Mouse (Mus musculus) kidney, adult 8-10 months (tissue): ENCODE data around the gene Psmd11.
A peak's percentile ranks its signal among the peaks of the same experiment; 100 is the strongest.

Source experiments
- DNase-seq, 2 experiments: peaks; one replicate each; pipeline ENCODE4 v3.0.0; 2022

Gene Psmd11

GRCm38 (mm10) chr11:80507791-80508190 lies 79.4 kb downstream of the Psmd11 start:
- DNase-seq: no peak

GRCm38 (mm10) chr11:80508361-80509175 lies 80.2 kb downstream of the Psmd11 start:
- DNase-seq: no peak

- no peak for DNase-seq
These were observed 80.7 kb downstream of the Psmd11 start for GRCm38 (mm10) chr11:80509176-80509506.

- DNase-seq: no peak
These were observed 81.7 kb downstream of the Psmd11 start for GRCm38 (mm10) chr11:80510124-80510523.

DNA sequence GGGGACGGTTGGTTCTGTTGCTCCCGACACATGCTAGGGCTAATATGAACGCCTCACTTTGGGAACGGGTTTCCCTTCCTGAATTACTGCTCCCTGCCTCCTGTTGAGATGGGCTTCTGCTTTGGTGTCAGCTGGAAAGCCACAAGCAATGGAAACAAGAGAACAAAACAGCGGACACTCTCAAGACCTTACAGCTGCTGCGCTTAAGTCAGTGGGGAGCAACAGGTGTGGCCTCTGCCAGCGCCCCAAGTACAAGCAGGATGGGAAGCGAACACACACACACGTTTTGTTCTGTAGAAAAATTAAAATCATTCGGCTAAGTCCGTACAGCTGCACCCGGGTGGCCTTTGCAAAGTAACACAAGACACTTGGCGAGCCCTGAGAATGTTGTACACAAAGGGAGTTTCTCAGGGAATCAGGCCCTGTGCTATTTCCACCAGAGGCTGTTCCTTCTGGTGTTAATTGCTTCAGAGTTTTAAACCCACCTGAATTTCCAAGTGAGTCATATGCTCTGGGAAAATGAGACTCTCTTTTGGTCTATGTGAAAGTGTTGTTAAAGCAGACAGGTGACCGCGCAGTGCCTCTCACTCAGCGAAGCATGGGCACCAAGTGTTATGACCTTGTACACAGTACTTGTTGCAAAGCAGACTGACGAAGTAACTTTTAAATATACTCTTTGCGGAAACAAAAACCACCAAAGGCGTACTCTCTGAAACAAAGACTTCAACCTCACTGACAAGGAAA lies 84.1 kb downstream of the Psmd11 start:
- DNase-seq: no peak

DNA sequence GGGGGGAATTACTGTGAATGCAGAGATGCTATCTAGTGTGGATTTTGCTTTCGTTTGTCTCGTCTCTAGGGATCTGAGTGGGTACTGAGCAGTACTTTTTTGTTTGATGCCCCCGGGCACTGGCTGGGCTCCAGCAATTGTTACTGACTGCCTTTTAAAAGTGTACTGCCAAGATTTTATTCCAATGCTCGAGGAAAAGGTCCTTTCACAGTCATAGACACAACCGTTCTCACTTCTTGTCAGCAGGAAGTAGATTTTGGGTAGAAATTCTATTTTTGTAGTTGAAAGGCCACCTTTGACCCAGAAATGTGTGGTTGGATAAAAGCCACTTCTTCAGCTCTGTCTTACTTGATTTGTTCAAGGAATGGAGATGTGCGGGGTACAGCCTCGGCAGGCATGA lies 85.4 kb downstream of the Psmd11 start:
- DNase-seq: peak in 1 of 2 experiments; percentile 11

- no peak for DNase-seq
These were observed 86.9 kb downstream of the Psmd11 start for GRCm38 (mm10) chr11:80515346-80515745.

GRCm38 (mm10) chr11:80515895-80516294 lies 87.5 kb downstream of the Psmd11 start:
- no peak for DNase-seq

DNA sequence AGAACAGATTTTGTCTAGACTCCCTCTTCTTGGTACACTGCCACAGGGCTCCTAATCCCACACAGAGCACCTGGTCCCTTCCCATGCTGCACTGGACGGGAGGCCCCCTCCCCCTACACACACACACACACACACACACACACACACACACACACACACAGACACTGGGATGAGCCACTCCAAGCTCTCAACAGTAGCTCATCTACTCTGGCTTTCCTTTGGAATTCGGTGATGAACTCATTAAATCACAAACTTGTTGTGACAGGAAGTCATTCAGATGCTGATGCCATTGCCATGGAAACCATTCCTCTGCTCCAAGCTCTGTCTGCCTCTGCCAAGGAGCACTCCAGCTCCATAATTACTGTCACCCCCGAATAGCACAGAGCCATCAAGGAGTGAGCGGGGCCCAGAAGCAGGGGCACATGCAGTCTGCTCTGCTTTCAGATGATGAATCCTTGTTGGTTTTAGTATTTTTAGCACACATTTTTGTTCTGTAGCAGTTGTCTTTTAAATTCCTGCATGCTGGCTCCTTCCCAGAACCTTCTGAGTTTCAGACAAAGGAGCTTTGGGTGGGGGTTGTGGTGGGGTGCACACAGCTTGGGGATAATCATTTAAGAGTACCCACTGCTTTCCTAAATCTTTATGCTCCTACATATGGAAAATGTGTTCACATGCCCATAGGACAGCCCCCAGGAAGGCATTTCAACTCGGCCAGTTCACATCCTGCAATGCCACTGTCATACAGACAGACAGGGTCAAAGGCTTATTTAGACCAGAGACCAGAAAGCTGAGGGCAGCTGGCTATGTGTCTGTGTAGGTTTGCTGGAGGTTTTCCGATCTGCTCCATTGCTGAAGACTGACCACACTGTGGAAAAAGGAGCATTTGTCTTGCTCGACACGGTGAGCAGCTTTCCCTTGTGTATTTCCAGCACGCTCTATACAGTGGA lies 90.3 kb downstream of the Psmd11 start:
- no peak for DNase-seq

- DNase-seq: no peak
These were observed 92.7 kb downstream of the Psmd11 start for GRCm38 (mm10) chr11:80521148-80521547.
